Mouse (Mus musculus) retina, postnatal 1 day (tissue): Measurements from ENCODE around the gene Trir.

Experiments
- DNase-seq: peaks from one replicate; pipeline ENCODE4 v3.0.0-alpha.2; 2012

Trir gene

GRCm38 (mm10) chr8:84995680-84996079 is 30.9 kb upstream of the Trir start:
- no peak for DNase-seq

GRCm38 (mm10) chr8:84996978-84997377 is 29.6 kb upstream of the Trir start:
- DNase-seq, result no peak

DNA sequence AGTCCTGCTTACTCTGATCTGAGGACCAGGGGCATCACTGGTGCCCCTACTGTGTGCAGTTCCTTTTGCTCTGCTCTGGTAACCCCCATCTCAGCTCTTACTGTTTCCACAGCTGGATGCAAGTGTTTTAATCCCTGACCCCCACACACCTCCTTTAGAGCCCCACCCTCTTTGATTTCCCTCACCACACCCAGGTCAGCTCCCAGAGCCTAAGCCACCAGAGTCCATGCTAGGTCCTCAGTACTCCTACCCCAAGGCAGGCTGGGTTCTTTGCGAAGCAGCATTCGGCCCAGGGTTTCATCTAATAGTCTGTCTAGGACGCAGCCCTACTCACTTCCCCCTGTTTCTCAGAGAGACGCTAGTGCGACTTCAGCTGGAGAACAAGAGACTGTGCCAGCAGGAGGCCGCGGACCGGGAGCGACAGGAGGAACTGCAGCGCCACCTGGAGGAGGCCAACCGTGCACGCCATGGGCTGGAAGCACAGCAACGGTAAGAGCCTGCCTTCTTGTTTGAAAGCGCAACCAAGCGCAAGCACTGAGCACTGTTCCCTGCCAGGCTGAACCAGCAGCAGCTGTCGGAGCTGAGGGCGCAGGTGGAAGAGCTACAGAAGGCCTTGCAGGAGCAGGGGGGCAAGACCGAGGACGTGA is 28.9 kb upstream of the Trir start:
- DNase-seq, result peak; percentile 95

DNA sequence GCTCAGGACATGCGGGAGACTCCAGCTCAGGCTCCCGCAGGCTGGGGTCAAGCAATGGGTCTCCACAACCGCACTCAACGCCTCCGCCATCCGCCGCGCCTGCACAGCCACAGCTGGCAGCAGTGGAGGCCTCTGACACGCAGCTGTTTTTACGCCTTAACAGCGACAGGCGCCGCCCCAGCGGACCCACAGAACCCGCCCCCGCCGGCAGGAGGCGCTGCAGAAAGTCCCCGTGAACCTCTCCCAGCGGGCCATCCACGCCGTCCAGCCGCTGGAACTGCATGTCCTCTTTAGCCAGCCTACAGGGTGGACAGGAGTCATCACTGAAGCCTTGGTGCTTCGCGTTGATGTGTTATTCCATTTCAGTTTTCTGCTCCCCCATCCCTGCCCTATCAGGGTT is 18.9 kb upstream of the Trir start:
- peak; percentile 60 for DNase-seq

DNA sequence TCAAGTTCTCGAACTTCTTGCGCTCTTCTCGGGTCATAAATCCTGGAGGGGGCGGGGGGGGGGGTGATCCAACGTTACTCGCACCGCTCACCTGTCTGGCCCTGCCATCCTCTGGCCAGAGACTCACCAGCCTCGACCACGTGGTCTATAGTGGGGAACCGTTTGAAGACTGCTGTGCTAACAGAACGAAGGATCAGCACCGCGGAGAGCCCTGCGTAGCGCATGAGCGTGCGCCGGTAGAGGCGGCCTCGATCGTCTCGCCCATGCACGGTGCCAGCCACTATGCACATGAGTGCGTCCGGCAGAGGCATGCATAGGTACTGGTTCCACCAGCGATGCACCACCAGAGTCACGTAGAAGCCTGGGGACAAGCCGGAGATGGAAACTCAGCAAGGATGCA is 15.4 kb upstream of the Trir start:
- no peak for DNase-seq

DNA sequence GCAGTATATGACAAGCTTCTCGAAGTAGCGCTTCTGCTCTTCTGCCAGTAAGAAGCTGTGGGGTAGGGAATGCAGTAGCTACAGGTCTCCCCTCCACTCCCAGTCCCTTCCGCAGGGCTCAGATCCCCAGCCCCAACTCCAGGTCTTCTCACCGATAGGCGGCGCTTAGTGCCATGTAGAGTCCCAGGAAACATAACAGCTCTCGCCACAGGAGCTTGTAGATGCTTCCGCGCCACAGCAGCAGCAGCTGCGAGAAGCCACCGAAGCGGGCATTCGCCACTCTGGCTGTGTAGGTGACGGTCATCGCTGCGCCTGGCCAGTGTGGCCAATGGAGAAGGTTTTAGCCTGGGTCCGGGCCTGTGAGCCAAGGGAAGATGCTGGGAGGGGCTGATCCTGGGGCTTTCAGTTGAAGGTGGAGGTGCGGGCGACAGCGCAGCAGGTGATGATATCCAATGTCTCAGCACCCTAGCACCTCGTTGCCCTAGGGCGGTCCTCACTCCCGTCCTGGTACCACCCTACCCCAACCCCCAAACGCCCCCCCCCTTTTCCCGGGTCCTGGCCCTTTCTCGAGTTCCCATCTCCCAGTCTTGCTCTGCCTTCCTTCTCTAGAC is 13.3 kb upstream of the Trir start:
- DNase-seq, result peak; percentile 92

DNA sequence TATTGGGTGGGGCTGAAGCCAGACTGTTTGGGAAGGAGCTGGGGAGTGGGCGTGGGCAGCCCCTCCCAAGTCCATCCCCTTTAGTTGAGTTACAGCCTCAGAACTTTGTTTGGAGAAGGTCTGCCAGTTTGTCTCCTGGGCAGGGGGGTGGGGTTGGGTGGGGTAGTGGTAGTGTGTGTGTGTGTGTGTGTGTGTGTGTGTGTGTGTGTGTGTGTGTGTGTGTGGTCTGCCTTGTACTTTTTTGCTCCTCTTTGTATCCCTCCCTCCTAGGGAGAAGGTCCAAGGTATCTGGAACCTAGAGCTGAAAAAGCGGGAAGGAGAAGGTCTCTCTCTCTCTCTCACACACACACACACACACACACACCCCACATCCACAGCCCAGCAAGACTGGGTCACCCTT is 12.2 kb upstream of the Trir start, which contains the start of gene Best2:
TSS of gene Best2 (minus strand) at position 101 of the 400 bp plus-strand sequence.
- DNase-seq, result no peak

DNA sequence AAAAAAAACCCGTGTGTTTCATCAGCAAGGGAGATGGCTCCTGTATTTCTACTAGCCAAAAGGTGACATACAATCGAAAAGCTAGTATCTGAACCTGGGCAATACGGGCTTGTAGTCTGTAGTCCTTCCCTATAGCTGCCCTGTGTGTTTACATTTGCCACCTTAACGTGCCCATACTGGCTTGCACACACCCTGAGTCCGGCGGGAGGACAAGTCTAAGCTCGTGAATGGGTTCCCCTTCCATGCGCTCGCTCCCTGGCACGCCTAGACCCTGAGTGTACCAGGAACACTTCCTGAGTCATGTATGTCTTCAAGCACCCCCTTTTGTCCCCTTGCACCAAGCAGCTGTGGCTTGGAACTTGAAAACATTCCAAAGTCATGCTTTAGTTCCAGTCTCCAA is 9.9 kb upstream of the Trir start:
- no peak for DNase-seq

DNA sequence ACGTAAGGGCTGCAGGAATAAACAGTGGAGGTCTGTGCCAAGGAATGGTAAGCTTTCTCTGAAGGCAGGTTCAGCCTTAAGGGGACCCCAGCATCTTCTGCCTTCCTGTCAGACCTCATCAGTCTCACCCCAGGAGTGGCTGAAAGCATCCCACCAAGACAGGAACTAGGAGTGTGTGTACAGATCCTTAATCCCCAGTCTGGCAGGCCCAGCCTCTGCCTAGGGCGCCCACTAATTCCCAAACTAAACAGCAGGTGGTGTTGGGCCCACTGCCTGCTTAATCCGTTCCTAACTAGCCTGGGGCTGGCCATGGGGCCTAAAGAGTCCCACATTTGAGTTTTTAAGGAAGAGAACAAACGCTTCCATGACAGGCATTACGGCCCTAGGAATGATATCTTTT is 9.4 kb upstream of the Trir start:
- DNase-seq, result peak; percentile 59

- DNase-seq, result no peak
Observed at GRCm38 (mm10) chr8:85021514-85022055, 5.0 kb upstream of the Trir start.

GRCm38 (mm10) chr8:85023846-85024245 is 2.8 kb upstream of the Trir start:
- DNase-seq, result no peak

DNA sequence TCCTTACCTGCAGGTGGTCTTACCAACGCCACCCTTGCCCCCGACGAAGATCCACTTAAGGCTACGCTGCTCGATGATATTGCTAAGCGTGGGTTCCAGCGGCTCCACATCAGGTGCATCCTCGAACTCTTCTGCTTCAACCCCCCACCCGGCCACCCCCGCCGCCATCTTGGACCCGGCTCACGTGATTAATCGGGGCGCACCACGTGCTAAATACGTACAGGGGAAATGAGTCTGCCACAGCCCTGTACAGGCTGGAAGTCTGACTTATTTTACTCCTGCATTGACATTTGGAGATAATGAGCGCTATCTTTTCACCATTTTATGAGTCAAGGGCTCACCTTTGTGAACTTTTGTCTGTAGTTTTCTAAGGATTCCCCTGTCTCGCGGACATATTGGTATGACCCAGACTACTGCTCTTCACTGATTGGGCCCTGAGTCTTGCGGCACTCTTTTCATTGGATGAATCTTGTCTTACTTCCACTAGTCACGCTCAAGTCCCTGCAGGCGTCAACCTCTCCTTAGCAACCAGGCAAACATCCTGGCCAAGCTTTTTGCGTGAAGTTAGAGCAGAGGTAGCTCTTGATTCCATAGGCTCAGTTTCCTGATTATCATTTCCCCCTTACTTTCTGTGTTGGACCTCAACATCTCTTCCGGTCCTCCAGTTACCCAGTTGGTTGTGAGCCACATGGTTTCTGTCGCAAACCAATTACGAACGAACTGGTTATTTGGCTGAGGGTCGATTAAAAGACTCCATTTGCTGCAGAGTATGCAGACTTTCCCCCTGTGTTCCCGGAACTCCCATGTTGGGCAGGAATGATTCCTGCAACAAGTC is 1.3 kb upstream of the Trir start, which contains the start of gene Asna1:
TSS of gene Asna1 (minus strand) at position 184 of the 835 bp plus-strand sequence.
- DNase-seq, result peak; percentile 97

- DNase-seq, result no peak
Observed at GRCm38 (mm10) chr8:85027516-85027855, 863 bp downstream of the Trir start.

DNA sequence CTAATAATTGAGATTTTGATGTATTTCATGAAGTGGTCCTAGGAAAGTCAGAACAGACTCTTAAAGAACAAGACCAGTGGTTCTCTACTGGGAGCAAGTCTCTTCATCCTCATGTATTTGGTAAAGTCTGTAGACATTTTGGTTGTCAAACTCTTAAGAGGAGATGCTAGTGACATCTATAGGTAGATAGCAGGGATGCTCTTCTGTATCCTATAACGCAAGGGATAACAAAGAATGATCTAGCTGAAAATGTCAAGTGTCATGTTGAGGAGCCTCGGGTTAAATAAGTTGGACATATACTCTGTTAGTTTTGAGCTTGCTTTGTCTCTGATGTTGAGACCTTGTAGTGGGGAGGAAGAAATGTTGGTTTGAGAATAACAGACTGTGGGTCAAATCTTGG is 1.3 kb downstream of the Trir start:
- no peak for DNase-seq

DNA sequence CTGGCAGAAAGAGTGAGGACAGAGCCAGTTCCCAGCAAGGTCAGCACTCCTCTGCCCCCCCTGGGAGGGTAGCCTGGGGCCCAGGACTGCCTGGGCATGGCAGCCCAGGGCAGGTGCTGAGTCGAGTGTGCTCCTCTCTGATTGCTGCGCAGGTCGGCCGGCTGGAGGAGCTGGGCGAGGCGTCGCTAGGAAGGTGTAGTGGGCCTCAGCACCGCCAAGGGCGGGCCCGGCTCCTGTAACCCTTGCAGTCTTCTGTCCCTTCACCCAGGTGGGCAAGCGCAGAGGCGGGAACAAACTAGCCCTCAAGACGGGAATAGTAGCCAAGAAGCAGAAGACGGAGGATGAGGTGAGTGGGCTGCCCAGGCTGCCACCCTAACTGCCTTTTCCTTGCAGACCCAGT is 2.6 kb downstream of the Trir start:
- no peak for DNase-seq

DNA sequence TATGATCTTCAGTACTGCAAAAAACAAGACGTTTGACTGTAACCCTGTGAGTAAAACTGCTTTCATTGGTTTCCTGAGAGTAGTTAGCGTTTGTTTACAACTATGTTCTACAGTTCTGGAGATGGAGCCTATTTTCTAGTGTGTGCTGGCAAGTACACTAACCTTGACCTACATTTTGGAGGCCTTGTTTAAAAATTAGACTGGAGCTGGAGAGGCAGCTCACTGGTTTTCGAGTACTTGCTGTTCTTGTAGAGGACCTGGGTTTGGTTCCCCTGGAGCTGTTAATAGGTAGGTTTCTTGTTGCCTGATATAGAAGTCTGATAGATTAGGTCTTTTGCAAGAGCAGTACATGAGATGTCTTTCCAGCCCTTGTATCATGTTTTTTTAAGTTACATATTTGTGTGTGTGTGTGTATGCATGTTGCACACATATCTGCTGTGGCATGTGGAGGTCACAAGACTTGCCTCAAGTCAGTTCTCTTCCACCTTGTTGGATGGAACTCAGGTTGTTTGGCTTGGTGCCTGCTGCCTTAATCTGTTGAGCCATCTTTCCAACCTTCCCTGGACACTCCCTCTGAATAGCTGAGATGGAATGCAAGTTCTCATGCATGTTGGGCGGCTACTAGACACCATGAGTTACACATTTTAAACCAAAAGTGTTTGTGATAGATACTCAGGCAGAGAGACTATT is 6.1 kb downstream of the Trir start:
- DNase-seq, result no peak

DNA sequence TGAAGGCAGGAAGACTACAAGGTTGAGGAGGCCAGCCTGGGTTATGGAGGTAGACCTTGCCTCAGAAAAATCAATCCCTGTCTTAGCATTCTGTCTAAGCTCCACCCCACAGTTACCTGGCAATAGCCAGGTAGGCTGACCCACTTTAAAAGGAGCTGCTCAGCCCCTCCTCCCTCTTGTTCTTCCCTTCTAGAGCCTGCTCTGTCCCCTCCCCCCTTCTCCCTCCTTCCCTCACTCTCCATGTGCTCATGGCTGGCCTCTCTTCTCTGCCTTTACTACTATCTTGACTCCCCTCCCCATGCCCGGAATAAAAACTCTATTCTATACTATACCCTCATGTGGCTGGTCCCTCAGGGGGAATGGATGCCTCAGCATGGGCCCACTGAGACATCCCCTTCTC is 7.2 kb downstream of the Trir start:
- no peak for DNase-seq

DNA sequence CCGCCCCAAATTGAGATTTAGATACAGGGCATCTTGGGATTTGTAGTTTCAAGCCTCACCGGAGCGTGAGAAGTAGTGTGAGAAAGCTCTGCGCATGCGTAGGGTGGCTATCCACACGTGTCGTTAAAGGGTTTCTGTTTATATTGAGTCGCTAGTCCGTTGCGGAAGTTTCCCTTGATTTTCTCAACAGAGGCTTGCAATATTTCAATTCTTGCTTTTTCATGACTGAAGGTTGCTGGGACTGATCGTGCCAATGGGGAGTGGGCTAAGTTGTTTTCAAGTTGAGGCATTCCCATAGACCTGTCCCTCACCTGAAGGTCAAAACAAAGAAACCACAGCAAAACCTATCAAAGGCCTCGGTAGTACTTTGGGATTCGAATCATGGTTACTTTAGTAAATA is 8.1 kb downstream of the Trir start:
- DNase-seq, result peak; percentile 85

GRCm38 (mm10) chr8:85035165-85035727 is 8.6 kb downstream of the Trir start:
- DNase-seq, result no peak

DNA sequence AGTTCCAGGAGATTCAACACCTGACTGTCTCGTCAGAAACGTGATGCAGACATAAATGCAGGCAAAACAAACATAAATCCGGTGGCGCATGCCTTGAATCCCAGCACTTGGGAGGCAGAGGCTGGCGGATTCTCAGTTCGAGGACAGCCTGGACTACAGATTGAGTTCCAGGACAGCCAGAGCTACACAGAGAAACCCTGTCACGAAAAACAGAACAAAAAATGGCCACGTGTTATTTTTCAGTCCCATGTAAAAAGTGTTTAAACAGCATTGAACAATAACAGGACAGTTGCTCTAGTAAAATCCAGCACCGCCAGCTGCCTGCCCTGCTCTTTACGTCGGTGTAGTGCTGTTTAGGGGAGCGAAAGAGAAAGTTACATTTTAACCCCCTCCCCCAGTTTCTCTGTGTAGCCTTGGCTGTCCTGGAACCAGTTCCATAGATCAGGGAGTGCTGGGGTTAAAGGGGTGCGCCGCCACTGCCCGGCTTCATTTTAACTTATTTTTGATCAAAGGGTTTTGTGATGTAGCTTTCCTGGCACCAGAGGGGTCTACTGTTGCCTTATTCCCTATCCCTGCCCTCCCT is 9.2 kb downstream of the Trir start:
- DNase-seq, result no peak

DNA sequence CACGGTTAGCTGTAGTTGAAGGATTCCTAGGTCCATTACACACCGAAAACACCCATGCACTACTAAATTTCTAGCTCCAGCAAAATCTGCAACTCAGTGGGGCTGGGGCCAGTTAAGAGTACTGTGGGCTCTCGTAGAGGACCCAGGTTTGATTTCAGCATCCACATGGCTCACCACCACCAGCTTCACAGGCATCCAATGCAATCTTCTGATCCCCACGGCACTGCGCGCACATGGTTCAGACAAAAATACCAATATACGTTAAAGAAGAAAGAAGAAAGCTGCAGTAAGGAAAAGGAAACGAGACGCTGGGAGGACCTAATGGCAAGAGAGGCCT is 9.7 kb downstream of the Trir start:
- no peak for DNase-seq

DNA sequence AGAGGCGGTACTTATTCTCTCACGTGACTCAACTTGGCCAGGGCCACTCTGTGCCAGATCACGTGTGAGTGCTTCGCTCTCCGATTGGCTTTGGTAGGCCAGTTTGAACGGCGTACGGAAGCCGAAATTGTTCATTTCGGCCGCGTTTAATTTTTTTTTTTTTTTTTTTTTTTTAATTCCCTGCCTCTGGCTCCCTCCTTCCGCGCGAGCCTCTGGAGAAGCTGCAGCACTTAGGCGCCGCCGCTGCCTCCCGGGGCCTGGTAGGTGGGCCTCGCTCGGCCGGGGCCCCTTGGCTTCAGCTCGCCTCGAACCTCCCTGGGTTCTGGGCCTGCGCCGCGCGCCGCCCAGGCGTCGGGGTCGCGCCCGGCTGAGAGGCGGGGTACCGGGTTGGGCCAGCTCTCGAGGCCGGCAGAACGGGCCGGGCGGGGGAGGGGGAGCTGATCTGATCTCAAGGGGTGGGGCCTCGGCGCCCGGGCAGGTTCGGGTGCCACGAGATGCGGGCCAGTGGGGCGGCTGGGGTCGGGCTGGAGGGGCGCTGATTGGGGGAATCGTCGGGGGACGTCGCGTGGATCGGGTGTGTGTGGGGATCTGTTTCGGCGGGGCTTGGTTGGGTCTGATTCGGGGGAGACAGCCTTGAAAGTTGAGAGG is 10.2 kb downstream of the Trir start, which contains the start of gene Tnpo2:
TSS of gene Tnpo2 (plus strand) at position 198 of the 648 bp plus-strand sequence.
- peak; percentile 99 for DNase-seq
